Mouse (Mus musculus) mature B cell (primary cell): Measurements from ENCODE around the gene Sp8.

Experiments
- in situ Hi-C: fragments of 300-500 bp; cut with MboI; formaldehyde crosslinking; loops from 2 replicates; pipeline ENCODE4 v1.14.3; 2019

Gene Sp8

GRCm38 (mm10) chr12:118846221-118846620 lies at the start of gene Sp8:
Gene Sp8 (plus strand): TSS chr12:118846329.
- in situ Hi-C loops, result no loop called here

- in situ Hi-C loops, result no loop called here
Observed at GRCm38 (mm10) chr12:118811328-118811961, 34.7 kb upstream of the Sp8 start.

- in situ Hi-C loops, result no loop called here
Observed at GRCm38 (mm10) chr12:118814561-118814960, 31.6 kb upstream of the Sp8 start.

- in situ Hi-C loops, result no loop called here
Observed at GRCm38 (mm10) chr12:118816156-118816555, 30.0 kb upstream of the Sp8 start.

GRCm38 (mm10) chr12:118829881-118830280 lies 16.2 kb upstream of the Sp8 start:
- in situ Hi-C loops, result no loop called here

- in situ Hi-C loops, result no loop called here
Observed at GRCm38 (mm10) chr12:118836411-118837341, 9.5 kb upstream of the Sp8 start.

- in situ Hi-C loops, result no loop called here
Observed at GRCm38 (mm10) chr12:118837361-118837760, 8.8 kb upstream of the Sp8 start.

GRCm38 (mm10) chr12:118838260-118838659 lies 7.9 kb upstream of the Sp8 start:
- in situ Hi-C loops, result no loop called here

- in situ Hi-C loops, result no loop called here
Observed at GRCm38 (mm10) chr12:118839398-118839797, 6.7 kb upstream of the Sp8 start.

- in situ Hi-C loops, result no loop called here
Observed at GRCm38 (mm10) chr12:118840301-118840700, 5.8 kb upstream of the Sp8 start.

GRCm38 (mm10) chr12:118840861-118841260 lies 5.3 kb upstream of the Sp8 start:
- in situ Hi-C loops, result no loop called here

- in situ Hi-C loops, result no loop called here
Observed at GRCm38 (mm10) chr12:118841381-118841922, 4.7 kb upstream of the Sp8 start.

GRCm38 (mm10) chr12:118841971-118842550 lies 4.1 kb upstream of the Sp8 start:
- in situ Hi-C loops, result no loop called here

GRCm38 (mm10) chr12:118842671-118843411 lies 3.3 kb upstream of the Sp8 start:
- in situ Hi-C loops, result no loop called here

- in situ Hi-C loops, result no loop called here
Observed at GRCm38 (mm10) chr12:118844111-118844510, 2.0 kb upstream of the Sp8 start.

- in situ Hi-C loops, result no loop called here
Observed at GRCm38 (mm10) chr12:118844841-118845240, 1.3 kb upstream of the Sp8 start.

GRCm38 (mm10) chr12:118845351-118845750 lies 778 bp upstream of the Sp8 start:
- in situ Hi-C loops, result no loop called here

GRCm38 (mm10) chr12:118846649-118847321 lies 656 bp downstream of the Sp8 start:
- in situ Hi-C loops, result no loop called here

- in situ Hi-C loops, result no loop called here
Observed at GRCm38 (mm10) chr12:118847381-118847780, 1.3 kb downstream of the Sp8 start.

GRCm38 (mm10) chr12:118847861-118848495 lies 1.8 kb downstream of the Sp8 start:
- in situ Hi-C loops, result no loop called here
